Mouse (Mus musculus): ENCODE results near the gene Usp10.

- no peak for TF ChIP-seq CTCF (IDR thresholded peaks at IDR 0.05; ENCODE audit: low read depth)
- no peak for TF ChIP-seq EP300 (IDR thresholded peaks at IDR 0.05; ENCODE audit: low read depth)
These were observed 50.5 kb downstream of the Usp10 start for GRCm38 (mm10) chr8:119960531-119961104.
